Mouse (Mus musculus) megakaryocyte, embryonic 14.5 days (primary cell): ENCODE data around the gene Exoc3. TPM values are rescaled to one million over a fixed set of nuclear protein-coding genes. Genes with fewer than 3 reads are reported as not detected.

Experiments used
- H3K27me3 ChIP-seq: replicated peaks from 2 replicates; pipeline ENCODE3; 2012; ENCODE audit warnings: inconsistent platforms
- H3K36me3 ChIP-seq: replicated peaks from 2 replicates; pipeline ENCODE3; 2012; ENCODE audit warnings: low read length, inconsistent platforms, mixed read lengths
- H3K4me1 ChIP-seq: 2 replicates; pipeline ENCODE4 v1.6.1; 2012; ENCODE audit warnings: inconsistent platforms
- H3K4me3 ChIP-seq: replicated peaks from 2 replicates; pipeline ENCODE3; 2012; ENCODE audit warnings: moderate library complexity, mild to moderate bottlenecking, inconsistent platforms
- H3K9me3 ChIP-seq: 2 replicates; pipeline ENCODE4 v1.6.1; 2012; ENCODE audit warnings: inconsistent platforms
- FLI1 ChIP-seq: IDR thresholded peaks from 2 replicates; pipeline ENCODE4 v1.6.1; 2012; ENCODE audit warnings: low read length, inconsistent platforms, mixed read lengths
- GATA1 ChIP-seq: IDR thresholded peaks from 3 replicates; pipeline ENCODE4 v1.6.1; 2012; ENCODE audit warnings: mixed read lengths, low read length, inconsistent platforms, borderline replicate concordance
- polyA plus RNA-seq: library from polyadenylated mRNA; stranded (reverse); fragments of >175 nt; gene quantifications from 2 replicates; pipeline ENCODE4 v1.2.3, GENCODE M21; 2012; ENCODE audit warnings: low replicate concordance; ENCODE audit not compliant: insufficient read depth

Exoc3 gene
- polyA plus RNA-seq, result 18.1 TPM in 1 of 2 replicates, not detected in the other

DNA sequence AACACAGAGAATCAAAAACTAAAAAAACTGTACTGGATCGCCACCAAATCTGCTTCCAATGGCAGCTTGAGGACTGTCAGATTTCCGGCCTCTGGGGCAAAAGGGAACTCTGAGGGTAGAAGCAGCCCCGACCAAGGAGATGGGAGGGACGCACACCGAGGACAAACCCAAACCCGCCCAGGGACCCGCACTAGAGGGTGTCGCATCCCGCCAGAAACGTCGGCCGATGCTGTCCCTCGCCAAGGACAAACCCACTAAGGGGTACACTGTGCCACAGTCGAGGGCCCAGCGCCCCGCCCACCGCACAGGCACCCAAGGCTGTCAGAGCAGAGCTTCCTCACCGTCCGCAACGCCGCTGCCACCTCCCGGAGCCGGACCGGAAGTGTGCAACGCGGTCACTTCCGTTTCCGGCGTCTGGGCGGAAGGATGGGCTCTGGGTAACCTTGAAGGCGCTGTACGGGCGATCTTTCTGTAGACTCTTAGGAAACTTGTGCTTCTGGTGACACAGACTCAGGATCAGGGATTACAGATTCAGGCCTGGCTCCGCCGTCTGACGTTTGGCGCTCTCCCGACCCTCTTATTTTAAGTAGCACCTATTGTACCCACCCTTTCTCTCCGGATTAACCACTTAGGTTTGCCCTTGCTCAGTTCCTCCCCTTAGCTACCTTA, at the start of gene Exoc3:
TSS of gene Exoc3 (minus strand) at position 416 of the 669 bp plus-strand sequence.
- Histone ChIP-seq H3K4me1 (peaks cover 32% of the 10 kb centered on the region), H3K9me3 (no peaks in the 10 kb centered on the region)

DNA sequence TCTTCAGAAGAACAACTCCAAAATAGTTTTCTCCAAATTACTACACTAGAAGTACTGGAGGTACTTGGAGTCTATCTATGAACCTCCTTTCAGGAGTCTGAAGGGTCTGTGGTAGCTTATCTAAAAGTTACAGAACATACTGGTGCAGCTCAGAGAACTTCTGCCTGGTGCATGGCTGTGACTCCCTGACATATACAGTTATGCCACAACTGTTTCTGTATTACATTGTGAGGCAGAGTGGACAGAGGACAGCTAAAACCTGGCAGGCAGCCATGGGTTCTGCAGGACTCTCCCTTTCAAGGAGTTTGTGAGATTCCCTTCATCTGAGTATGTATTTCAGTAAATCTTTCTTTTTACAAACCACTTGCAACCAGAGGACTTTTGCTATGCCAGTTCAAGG, 38.0 kb upstream of the Exoc3 start:
- no peak overlapping the region for H3K4me3 ChIP-seq
- TF ChIP-seq GATA1 (no peak), FLI1 (no peak)

More for the DNA sequence above, at the start of gene Exoc3:
- peak within 1 kb of the TSS; percentile 99 for H3K4me3 ChIP-seq
- H3K36me3 ChIP-seq, result peaks cover 32% of the 10 kb centered on the region
- H3K27me3 ChIP-seq, result peaks cover 5% of the 10 kb centered on the region
- TF ChIP-seq FLI1 (peak; percentile 100), GATA1 (no peak)

DNA sequence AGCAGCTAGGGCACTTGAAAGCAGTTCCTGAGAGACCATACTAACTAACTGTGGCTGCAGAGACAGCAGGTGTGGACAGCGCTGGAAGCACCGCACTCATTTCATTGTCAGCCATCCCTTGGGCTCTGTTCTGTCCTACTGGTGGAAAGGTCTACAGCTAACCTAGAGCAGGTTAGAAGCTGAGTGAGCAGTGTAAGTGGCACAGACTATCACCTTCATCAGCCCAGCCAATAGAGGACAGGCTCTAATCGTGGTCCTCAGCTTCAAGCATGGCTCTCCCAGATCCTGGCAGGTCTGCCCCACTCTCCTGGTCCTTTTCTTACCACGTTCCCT, 37.3 kb upstream of the Exoc3 start:
- H3K9me3 ChIP-seq, result no peaks in the 10 kb centered on the region
- peaks cover 34% of the 10 kb centered on the region for H3K4me1 ChIP-seq
- peak overlapping the region; percentile 2 for H3K4me3 ChIP-seq
- TF ChIP-seq FLI1 (no peak), GATA1 (no peak)
- H3K36me3 ChIP-seq, result no peaks in the 10 kb centered on the region
- no peaks in the 10 kb centered on the region for H3K27me3 ChIP-seq

More for the DNA sequence above, 38.0 kb upstream of the Exoc3 start:
- H3K27me3 ChIP-seq, result no peaks in the 10 kb centered on the region
- H3K36me3 ChIP-seq, result no peaks in the 10 kb centered on the region
- H3K9me3 ChIP-seq, result no peaks in the 10 kb centered on the region
- peaks cover 34% of the 10 kb centered on the region for H3K4me1 ChIP-seq

DNA sequence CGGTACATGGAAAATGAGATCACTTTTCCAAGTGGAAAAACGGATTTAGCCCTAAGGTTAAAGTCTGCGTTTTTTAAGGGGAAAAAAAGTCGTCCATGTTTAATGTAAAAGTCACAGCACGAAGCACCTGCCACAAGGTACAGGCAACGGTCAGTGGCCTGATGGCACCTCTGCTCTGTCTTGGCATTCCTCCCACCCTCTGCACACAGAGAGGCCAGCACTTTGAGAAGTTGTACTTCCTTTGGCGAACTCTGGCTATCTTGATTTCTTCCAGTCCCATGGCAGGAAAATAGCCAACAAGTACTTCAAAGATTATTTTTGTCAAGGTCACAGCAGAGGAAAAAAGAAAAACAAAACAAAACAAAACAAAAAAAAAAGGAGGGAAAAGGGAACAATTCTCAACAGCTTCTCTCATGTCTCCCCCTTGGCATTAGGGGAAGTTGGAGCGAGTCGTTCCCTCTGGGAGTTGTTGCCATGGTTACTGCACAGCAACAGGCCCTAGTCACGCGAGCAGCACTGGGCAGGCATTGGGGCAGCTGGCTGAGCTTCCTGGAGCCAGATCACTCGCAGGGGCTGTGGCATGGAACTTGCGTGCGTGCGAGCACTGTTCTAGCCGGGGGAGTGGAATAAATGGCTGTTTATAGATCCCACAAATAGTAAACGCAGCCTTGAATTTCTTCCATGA, 36.8 kb upstream of the Exoc3 start:
- Histone ChIP-seq H3K9me3 (no peaks in the 10 kb centered on the region), H3K27me3 (no peaks in the 10 kb centered on the region), H3K36me3 (no peaks in the 10 kb centered on the region), H3K4me1 (peaks cover 34% of the 10 kb centered on the region), H3K4me3 (peak overlapping the region; percentile 47)
- no peak for TF ChIP-seq FLI1
- TF ChIP-seq GATA1, result no peak

DNA sequence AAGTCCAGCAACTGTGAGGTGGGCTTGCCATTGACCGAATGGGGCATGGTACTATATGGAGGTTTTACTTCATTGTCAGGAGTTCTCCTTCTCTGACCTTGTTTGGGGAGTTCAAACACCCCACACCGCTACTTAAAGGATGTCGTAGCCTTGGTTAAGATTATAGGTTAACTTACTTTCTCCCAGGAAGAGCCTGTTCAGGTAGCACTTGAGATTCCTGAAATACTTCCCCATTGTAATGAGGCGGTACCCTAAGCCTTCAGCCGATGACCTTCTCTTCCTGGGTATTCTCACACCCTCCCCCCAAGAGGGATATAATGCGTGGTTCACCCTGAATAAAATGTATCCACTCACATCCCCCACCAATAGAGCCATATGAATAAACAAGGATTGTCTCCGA, 29.0 kb upstream of the Exoc3 start:
- Histone ChIP-seq H3K36me3 (no peaks in the 10 kb centered on the region), H3K27me3 (peaks cover 5% of the 10 kb centered on the region), H3K4me1 (no peaks in the 10 kb centered on the region), H3K4me3 (no peak overlapping the region), H3K9me3 (no peaks in the 10 kb centered on the region)
- TF ChIP-seq GATA1 (no peak), FLI1 (no peak)

DNA sequence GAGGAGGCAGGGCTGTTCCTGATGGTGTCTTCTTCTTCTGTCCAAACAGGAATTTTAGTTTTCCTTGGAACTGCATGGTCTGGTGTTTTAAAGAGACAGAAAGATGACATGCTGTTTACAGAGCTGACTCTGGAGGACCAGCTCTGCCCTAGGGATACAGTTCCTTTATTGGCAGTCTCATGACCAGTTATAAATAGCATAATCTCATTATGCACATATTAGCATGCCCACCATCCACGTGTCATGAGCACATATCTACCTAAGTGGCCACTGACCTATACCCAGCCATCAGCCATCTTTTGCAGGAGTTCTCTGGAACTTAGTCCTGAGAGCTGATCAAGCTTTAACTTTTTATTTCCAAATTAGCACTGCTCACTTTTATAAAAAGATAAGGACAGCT, 12.1 kb upstream of the Exoc3 start:
- no peak overlapping the region for H3K4me3 ChIP-seq
- H3K4me1 ChIP-seq, result peaks cover 10% of the 10 kb centered on the region
- H3K36me3 ChIP-seq, result peaks cover 6% of the 10 kb centered on the region
- H3K9me3 ChIP-seq, result no peaks in the 10 kb centered on the region
- H3K27me3 ChIP-seq, result no peaks in the 10 kb centered on the region
- TF ChIP-seq FLI1, result no peak
- TF ChIP-seq GATA1, result no peak

DNA sequence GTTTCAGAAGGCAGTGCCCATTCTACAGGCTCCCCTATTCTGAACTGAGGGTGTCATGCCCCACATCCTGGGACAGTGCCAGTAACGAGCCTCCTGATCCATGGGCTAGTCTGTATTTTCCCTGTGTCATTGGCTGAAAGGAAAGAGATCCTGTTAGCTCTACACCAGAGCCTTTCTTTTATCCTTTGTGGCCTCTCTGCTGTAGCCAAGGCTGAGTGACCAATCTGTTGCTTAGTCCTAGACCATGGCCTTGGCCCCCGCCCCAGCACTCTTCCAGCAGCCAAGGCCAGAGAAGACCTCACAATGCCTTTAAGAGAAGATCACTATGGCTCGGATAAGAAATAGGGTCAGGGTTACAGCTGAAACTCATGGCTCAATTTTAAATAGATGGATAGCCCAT, 9.9 kb upstream of the Exoc3 start:
- no peak overlapping the region for H3K4me3 ChIP-seq
- TF ChIP-seq FLI1 (no peak), GATA1 (no peak)
- peaks cover 6% of the 10 kb centered on the region for H3K27me3 ChIP-seq
- no peaks in the 10 kb centered on the region for H3K9me3 ChIP-seq
- peaks cover 6% of the 10 kb centered on the region for H3K36me3 ChIP-seq
- H3K4me1 ChIP-seq, result peaks cover 10% of the 10 kb centered on the region

DNA sequence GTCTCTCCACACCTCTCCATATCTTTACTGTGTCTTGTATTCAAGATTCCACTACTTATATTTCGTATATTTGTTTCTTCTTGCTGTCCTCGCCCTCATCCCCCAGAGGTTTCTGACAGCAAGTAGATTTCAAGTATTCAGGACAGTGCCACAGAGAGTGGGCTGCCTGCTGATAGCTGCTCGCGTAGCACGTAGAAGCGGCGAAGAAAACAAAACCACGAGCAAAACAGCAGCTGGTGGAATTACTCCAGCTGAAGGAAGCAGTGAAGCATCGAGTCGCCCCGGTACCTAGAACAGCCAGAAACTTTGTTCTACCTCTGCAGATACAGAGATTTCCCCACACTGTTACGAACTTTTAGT, 434 bp upstream of the Exoc3 start:
- TF ChIP-seq FLI1 (no peak), GATA1 (no peak)
- H3K27me3 ChIP-seq, result peaks cover 7% of the 10 kb centered on the region
- H3K4me1 ChIP-seq, result peaks cover 31% of the 10 kb centered on the region
- peak overlapping the region; percentile 99 for H3K4me3 ChIP-seq
- no peaks in the 10 kb centered on the region for H3K9me3 ChIP-seq
- peaks cover 26% of the 10 kb centered on the region for H3K36me3 ChIP-seq

DNA sequence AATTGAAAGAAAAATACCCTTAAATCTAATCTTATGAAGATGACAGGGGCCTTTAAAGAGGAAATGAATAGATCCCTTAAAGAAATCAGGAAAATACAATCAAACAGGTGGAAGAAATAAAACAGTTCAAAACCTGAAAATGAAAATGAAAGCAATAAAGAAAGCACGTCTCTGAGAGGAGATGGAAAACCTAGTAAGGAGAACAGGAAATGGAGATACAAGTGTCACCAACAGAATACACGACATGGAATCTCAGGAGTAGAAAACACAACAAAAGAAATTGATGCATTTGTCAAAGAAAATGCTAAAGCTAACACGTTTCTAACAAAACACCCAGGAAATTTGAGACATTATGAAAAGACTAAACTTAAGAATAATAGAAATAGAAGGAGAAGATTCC, 12.1 kb downstream of the Exoc3 start:
- no peak for TF ChIP-seq GATA1
- TF ChIP-seq FLI1, result no peak
- H3K9me3 ChIP-seq, result no peaks in the 10 kb centered on the region
- H3K27me3 ChIP-seq, result no peaks in the 10 kb centered on the region
- H3K4me3 ChIP-seq, result no peak overlapping the region
- peaks cover 4% of the 10 kb centered on the region; the same call in 1 of the 2 replicates for H3K4me1 ChIP-seq
- H3K36me3 ChIP-seq, result peaks cover 62% of the 10 kb centered on the region

DNA sequence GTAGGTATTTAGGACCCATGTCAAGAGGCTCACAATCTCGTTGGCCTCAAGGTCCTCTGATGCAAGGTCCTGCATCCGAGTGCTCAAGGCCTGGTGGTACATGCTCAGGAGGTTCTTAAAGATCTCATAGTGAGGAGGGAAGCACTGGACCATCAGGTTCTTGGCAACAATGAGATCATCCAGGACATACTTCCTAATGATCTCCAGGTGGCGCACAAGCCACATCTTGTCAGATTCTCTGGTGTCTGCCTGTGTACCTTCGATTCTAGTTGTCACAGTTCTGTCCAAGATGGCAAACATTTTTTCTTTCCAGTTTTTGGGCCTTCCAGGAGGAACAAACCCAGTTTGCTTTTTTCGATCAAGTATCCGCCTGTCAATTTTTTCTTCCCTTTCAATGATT, 15.9 kb downstream of the Exoc3 start:
- no peaks in the 10 kb centered on the region for H3K27me3 ChIP-seq
- peaks cover 4% of the 10 kb centered on the region; the same call in 1 of the 2 replicates for H3K4me1 ChIP-seq
- no peak overlapping the region for H3K4me3 ChIP-seq
- TF ChIP-seq GATA1 (no peak), FLI1 (no peak)
- no peaks in the 10 kb centered on the region for H3K9me3 ChIP-seq
- H3K36me3 ChIP-seq, result peaks cover 80% of the 10 kb centered on the region
